Mouse (Mus musculus) intestine, postnatal 0 days (tissue): Measurements from ENCODE around the gene Opn3. TPM values are rescaled to one million over a fixed set of nuclear protein-coding genes. Genes with fewer than 3 reads are reported as not detected.
A peak's percentile ranks its signal among the peaks of the same experiment; 100 is the strongest.

Source experiments
- ATAC-seq: fragments of 200-750 bp; cut with Nextera tagmentation; 2 replicates; pipeline ENCODE4 v1.8.0; 2017; ENCODE audit warnings: mild to moderate bottlenecking, moderate TSS enrichment, moderate library complexity
- H3K27ac ChIP-seq: fragments of 300-500 bp; sonication (generic); 2 replicates; pipeline ENCODE4 v1.5.1; 2014; ENCODE audit warnings: mild to moderate bottlenecking, low read depth, low read length, moderate library complexity
- H3K27me3 ChIP-seq: fragments of 300-500 bp; sonication (generic); replicated peaks from 2 replicates; pipeline ENCODE4 v1.6.1; 2014; ENCODE audit warnings: low read length, mixed read lengths; ENCODE audit not compliant: control insufficient read depth, insufficient read depth
- H3K36me3 ChIP-seq: fragments of 300-500 bp; sonication (generic); 2 replicates; pipeline ENCODE4 v1.6.1; 2014; ENCODE audit warnings: mild to moderate bottlenecking, moderate library complexity; ENCODE audit not compliant: control insufficient read depth, insufficient read depth
- H3K4me1 ChIP-seq: fragments of 300-500 bp; sonication (generic); replicated peaks from 2 replicates; pipeline ENCODE4 v1.6.1; 2014; ENCODE audit warnings: antibody characterized with exemption, low read length, mixed read lengths; ENCODE audit not compliant: control insufficient read depth, insufficient read depth
- H3K4me2 ChIP-seq: fragments of 300-500 bp; sonication (generic); replicated peaks from 2 replicates; pipeline ENCODE4 v1.6.1; 2014; ENCODE audit warnings: low read depth, mild to moderate bottlenecking, moderate library complexity
- H3K4me3 ChIP-seq: fragments of 300-500 bp; sonication (generic); 2 replicates; pipeline ENCODE4 v1.5.1; 2014; ENCODE audit warnings: low read depth, low read length
- H3K9ac ChIP-seq: fragments of 300-500 bp; sonication (generic); 2 replicates; pipeline ENCODE4 v1.6.1; 2014; ENCODE audit warnings: mild to moderate bottlenecking, low read depth, low read length
- H3K9me3 ChIP-seq: fragments of 300-500 bp; sonication (generic); 2 replicates; pipeline ENCODE4 v1.6.1; 2016; ENCODE audit warnings: mixed run types; ENCODE audit not compliant: control insufficient read depth
- CTCF ChIP-seq: sonication (generic); IDR thresholded peaks from 2 replicates; pipeline ENCODE4 v1.5.1; 2016; ENCODE audit warnings: low read depth, mild to moderate bottlenecking, control low read depth, antibody characterized with exemption, moderate library complexity
- WGBS: fragments of 180-500 bp; shearing (Covaris S2); extraction: QIAGEN DNeasy Blood & Tissue Kit; methylation state at CpG from one replicate; pipeline ENCODE4 v1.1.7; 2014; 5-methylcytosine and 5-hydroxymethylcytosine counted together
- polyA plus RNA-seq: library from polyadenylated mRNA; unstranded; fragments of >200 nt; fragmentation: Nextera tagmentation; extraction: Ambion mirVana; gene quantifications from 2 replicates; pipeline ENCODE4 v1.2.1, GENCODE M21; 2015

Opn3 gene
- polyA plus RNA-seq, 1 experiment from 2014 or later = 4.5 TPM

DNA sequence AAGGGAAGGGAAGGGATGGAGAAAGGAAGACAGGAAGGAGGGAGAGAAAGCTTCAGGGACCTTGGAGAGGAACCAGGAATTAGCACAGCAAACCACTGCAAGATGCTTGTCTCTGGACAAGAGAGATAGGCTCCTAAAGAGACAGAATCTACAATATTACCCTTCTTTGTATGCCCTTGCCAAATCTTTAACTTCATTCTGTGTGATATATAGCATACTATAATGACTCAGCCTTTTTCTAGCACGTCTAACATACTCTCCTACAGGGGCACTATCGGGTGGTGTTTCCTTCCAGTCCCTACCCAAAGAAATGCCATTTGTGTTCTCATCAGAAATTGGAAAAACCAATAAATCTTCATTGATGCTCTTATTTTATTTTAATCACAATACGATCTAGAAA lies 61.5 kb downstream of the Opn3 start:
- no peak overlapping the region for H3K4me2 ChIP-seq
- no peaks in the 10 kb centered on the region; the same call in 1 of the 2 replicates for H3K4me1 ChIP-seq
- no peak for TF ChIP-seq CTCF
- ATAC-seq = no peak
- H3K27ac ChIP-seq = no peak overlapping the region
- H3K4me3 ChIP-seq = no peak overlapping the region
- no peak overlapping the region for H3K9ac ChIP-seq
- H3K36me3 ChIP-seq = no peaks in the 10 kb centered on the region
- H3K27me3 ChIP-seq = no peaks in the 10 kb centered on the region
- 80% methylated on average over 3 of the region's 3 CpGs for WGBS
- H3K9me3 ChIP-seq = no peaks in the 10 kb centered on the region

DNA sequence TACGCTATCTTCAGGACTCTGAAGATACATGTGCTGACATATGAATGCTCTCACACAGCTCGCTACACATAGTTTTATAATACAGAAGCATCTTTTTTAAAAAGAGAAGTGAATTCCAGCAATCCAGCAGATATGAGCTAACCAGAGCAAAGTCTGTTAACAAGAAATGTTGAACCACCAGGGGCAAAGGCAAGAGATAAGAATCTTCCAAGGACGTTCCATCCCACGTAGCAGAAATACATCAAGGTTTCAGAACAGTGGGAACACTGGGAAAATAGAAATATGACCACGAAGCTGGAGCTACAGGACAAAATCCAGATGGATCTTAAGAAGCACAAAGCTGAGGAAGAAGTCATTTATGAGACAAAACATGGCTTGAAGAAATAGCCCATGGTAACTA lies 62.2 kb downstream of the Opn3 start:
- WGBS = 62% methylated on average over 5 of the region's 5 CpGs
- H3K27me3 ChIP-seq = no peaks in the 10 kb centered on the region

DNA sequence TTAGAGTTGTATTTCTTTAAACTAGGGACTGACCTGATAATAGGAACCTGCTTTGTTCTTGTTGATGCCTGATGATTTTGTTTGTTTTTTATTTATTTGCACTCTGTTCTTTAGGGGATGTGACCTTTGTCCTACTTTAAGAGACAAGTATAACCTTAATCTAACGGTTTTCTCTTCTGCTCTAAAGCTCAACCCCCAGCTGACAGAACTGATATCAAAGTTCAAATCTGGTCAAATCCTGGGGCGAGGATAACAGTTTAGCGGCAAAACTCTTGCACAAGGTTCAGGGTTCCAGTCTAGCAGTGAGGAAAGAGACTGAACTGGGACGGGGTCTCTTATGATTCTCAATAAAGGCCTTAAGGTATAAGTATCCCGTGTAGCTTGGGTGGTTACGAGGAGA lies 63.3 kb downstream of the Opn3 start:
- ATAC-seq = no peak
- Histone ChIP-seq H3K9ac (no peak overlapping the region), H3K4me2 (no peak overlapping the region), H3K9me3 (no peaks in the 10 kb centered on the region), H3K27me3 (no peaks in the 10 kb centered on the region), H3K4me1 (peaks cover 3% of the 10 kb centered on the region), H3K36me3 (no peaks in the 10 kb centered on the region), H3K27ac (no peak overlapping the region), H3K4me3 (no peak overlapping the region)
- WGBS = 79% methylated on average over 6 of the region's 6 CpGs
- no peak for TF ChIP-seq CTCF

More for the DNA sequence above, 62.2 kb downstream of the Opn3 start:
- Histone ChIP-seq H3K9me3 (no peaks in the 10 kb centered on the region), H3K9ac (no peak overlapping the region), H3K4me1 (no peaks in the 10 kb centered on the region; the same call in 1 of the 2 replicates), H3K27ac (no peak overlapping the region), H3K4me3 (no peak overlapping the region), H3K36me3 (no peaks in the 10 kb centered on the region), H3K4me2 (no peak overlapping the region)
- no peak for TF ChIP-seq CTCF
- no peak for ATAC-seq

- Histone ChIP-seq H3K9ac (0 out of 2 replicates have a peak overlapping the region, but pooled peaks have one; percentile 37), H3K36me3 (no peaks in the 10 kb centered on the region), H3K4me2 (peak overlapping the region; percentile 73), H3K27ac (peak overlapping the region; percentile 88), H3K4me3 (peak overlapping the region; percentile 68), H3K9me3 (no peaks in the 10 kb centered on the region), H3K27me3 (no peaks in the 10 kb centered on the region), H3K4me1 (peaks cover 3% of the 10 kb centered on the region)
- TF ChIP-seq CTCF = peak; percentile 81
- ATAC-seq = peak; percentile 65
- 86% methylated on average over 1 of the region's 1 CpGs for WGBS
Observed at GRCm38 (mm10) chr1:175625990-175626692, 66.4 kb downstream of the Opn3 start.

DNA sequence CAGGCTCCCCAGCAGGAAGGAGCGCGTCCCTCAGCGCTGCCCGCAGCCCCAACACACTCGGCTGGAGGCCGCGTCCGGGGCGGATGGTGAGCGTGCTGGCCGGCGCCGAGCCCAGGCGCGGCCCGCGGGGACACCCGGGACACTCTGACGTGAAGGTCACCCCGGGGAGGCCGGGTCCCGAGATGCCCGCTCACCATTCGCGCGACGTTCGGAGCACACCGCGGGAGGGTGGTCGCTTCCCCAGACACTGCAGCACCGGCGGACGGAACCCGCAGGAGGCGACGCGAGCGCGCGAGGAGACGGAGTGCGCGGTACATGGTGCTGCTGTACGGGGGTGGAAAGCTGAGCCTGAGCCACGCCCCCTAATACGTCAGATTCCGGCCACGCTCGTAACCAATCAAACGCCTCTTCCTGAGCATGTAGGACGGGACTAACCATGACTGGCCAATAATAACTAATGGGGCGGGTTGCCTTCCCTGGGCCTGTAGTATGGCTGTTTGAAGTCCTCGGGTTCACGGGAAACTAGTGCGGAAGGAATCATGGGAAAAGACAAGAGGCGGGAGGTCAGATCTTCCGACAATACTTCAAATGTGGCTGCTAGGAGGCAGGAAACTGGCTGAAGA lies 67.2 kb downstream of the Opn3 start, which contains the start of gene Fh1:
Gene Fh1 (minus strand): TSS at position 379 of the 623 bp plus-strand sequence.
- Histone ChIP-seq H3K4me3 (peak within 1 kb of the TSS; percentile 68), H3K27me3 (no peaks in the 10 kb centered on the region), H3K4me1 (peaks cover 3% of the 10 kb centered on the region), H3K4me2 (peak within 1 kb of the TSS; percentile 73), H3K9me3 (no peaks in the 10 kb centered on the region), H3K9ac (peak within 1 kb of the TSS; percentile 67), H3K27ac (peak within 1 kb of the TSS; percentile 88), H3K36me3 (0 out of 2 replicates have a peak, but pooled peaks cover 2% of the 10 kb centered on the region)
- under 1% methylated on average over 58 of the region's 58 CpGs for WGBS
- no peak for TF ChIP-seq CTCF
- peak; percentile 100 for ATAC-seq

GRCm38 (mm10) chr1:175623656-175624055 lies 68.9 kb downstream of the Opn3 start:
- Histone ChIP-seq H3K27ac (no peak overlapping the region), H3K9ac (no peak overlapping the region), H3K27me3 (no peaks in the 10 kb centered on the region), H3K4me3 (no peak overlapping the region), H3K9me3 (no peaks in the 10 kb centered on the region), H3K36me3 (peaks cover 15% of the 10 kb centered on the region), H3K4me2 (no peak overlapping the region), H3K4me1 (peaks cover 3% of the 10 kb centered on the region)
- no peak for TF ChIP-seq CTCF
- 53% methylated on average over 6 of the region's 6 CpGs for WGBS
- ATAC-seq = no peak
